In genomic region chr11:22850077-22850476, GRCm38 (mm10) we compare ENCODE assay signal across 15 mouse cellular contexts. TPM values are rescaled to one million over a fixed set of nuclear protein-coding genes. Genes with fewer than 3 reads are reported as not detected.
DNase-seq lines count a peak whose midpoint lies in the region; ATAC-seq lines count a peak whose summit lies in the region.
"Had no signal": no experiment of that assay in that cellular context is flagged by ENCODE, and none has a peak within 500 bp of the region (broad histone marks: within the 10 kb centered on the region; RNA-seq: fewer than 3 reads in every experiment).

No protein-coding gene starts in this region.

- no peak overlapping the region for H3K4me3 ChIP-seq in liver, embryonic 11.5 days (ENCODE audit: low read depth, low read length)
- H3K4me3 ChIP-seq in liver, embryonic 12.5 days: no peak overlapping the region
- H3K4me3 ChIP-seq: heart, embryonic 12.5 days; limb, embryonic 12.5 days had no signal

- DNase-seq in adrenal gland, postnatal 10 days: peak; percentile 38
- DNase-seq in adrenal gland, postnatal 4 days (ENCODE audit: low spot score in 2 of 2): no peak
- no peak for DNase-seq in liver, embryonic 11.5 days (ENCODE audit: low spot score)
- DNase-seq in kidney, adult 8-10 months: peak; percentile 58 to 66
- DNase-seq in ovary, adult 18-20 months (ENCODE audit: low spot score): no peak
- DNase-seq in left cerebral cortex, postnatal 36 days (ENCODE audit: low spot score in 2 of 2): no peak
- DNase-seq: cerebellum, postnatal 14 days; thymus, postnatal 4 days had no signal

- H3K9me3 ChIP-seq in liver, embryonic 11.5 days (ENCODE audit: control insufficient read depth, low read length): no peaks in the 10 kb centered on the region
- H3K9me3 ChIP-seq in liver, embryonic 12.5 days (replicated peaks): no peaks in the 10 kb centered on the region
- H3K9me3 ChIP-seq: heart, embryonic 12.5 days; limb, embryonic 12.5 days had no signal

- H3K36me3 ChIP-seq in liver, embryonic 11.5 days (ENCODE audit: control insufficient read depth, insufficient read depth, low read length): no peaks in the 10 kb centered on the region
- peaks cover 2% of the 10 kb centered on the region; the same call in 1 of the 2 replicates for H3K36me3 ChIP-seq in liver, embryonic 12.5 days
- H3K36me3 ChIP-seq: heart, embryonic 12.5 days; limb, embryonic 12.5 days had no signal

- no peak overlapping the region for H3K9ac ChIP-seq in liver, embryonic 11.5 days (ENCODE audit: low read depth, low read length)
- H3K9ac ChIP-seq in liver, embryonic 12.5 days: no peak overlapping the region
- H3K9ac ChIP-seq: heart, embryonic 12.5 days; limb, embryonic 12.5 days had no signal

- 61% methylated on average over 4 of the region's 4 CpGs for WGBS in liver, embryonic 11.5 days
- 52% methylated on average over 4 of the region's 4 CpGs for WGBS in liver, embryonic 12.5 days (ENCODE audit: insufficient replicate concordance)

- ATAC-seq in liver, embryonic 11.5 days (replicated peaks; ENCODE audit: low FRiP score): no peak
- ATAC-seq in liver, embryonic 12.5 days: no peak
- peak; percentile 53 for ATAC-seq in megakaryocyte, adult 5-6 weeks (ENCODE audit: poor library complexity, severe bottlenecking)
- ATAC-seq: intestine, postnatal 0 days; midbrain, embryonic 16.5 days; Patski had no signal

- H3K27ac ChIP-seq in liver, embryonic 11.5 days (ENCODE audit: low read depth, low read length): 0 out of 2 replicates have a peak overlapping the region, but pooled peaks have one; percentile 27
- no peak overlapping the region for H3K27ac ChIP-seq in liver, embryonic 12.5 days
- H3K27ac ChIP-seq: limb, embryonic 12.5 days had no signal

- intact Hi-C loops in left cerebral cortex, postnatal 36 days (cut with DNase I): loop anchor here (5.0 kb wide), 1 partner anchor 218 kb away; no protein-coding TSS in a partner anchor

- H3K4me2 ChIP-seq in liver, embryonic 11.5 days: no peak overlapping the region; the same call in 1 of the 2 replicates
- H3K4me2 ChIP-seq in liver, embryonic 12.5 days: no peak overlapping the region
- H3K4me2 ChIP-seq: heart, embryonic 12.5 days; limb, embryonic 12.5 days had no signal

- peaks cover 71% of the 10 kb centered on the region for H3K4me1 ChIP-seq in liver, embryonic 11.5 days (replicated peaks; ENCODE audit: control insufficient read depth, insufficient read depth, low read length)
- peaks cover 97% of the 10 kb centered on the region for H3K4me1 ChIP-seq in liver, embryonic 12.5 days

- no peaks in the 10 kb centered on the region for H3K27me3 ChIP-seq in liver, embryonic 11.5 days (replicated peaks; ENCODE audit: control insufficient read depth, insufficient read depth, low read length)
- no peaks in the 10 kb centered on the region for H3K27me3 ChIP-seq in liver, embryonic 12.5 days (replicated peaks)
- H3K27me3 ChIP-seq: heart, embryonic 12.5 days; limb, embryonic 12.5 days; Patski had no signal

RNA-seq across cellular contexts. Expression of gene B3gnt2, which starts 10.7 kb away (rescaled TPM):
- total RNA-seq in adrenal gland, postnatal 10 days (2021): 10 to 100 TPM; 30.1 to 36.3 TPM
- total RNA-seq in adrenal gland, postnatal 4 days (2021): 10 to 100 TPM; 52.7 to 60.0 TPM
- 3.9 and 6.6 TPM in 2 replicates for polyA plus RNA-seq in liver, embryonic 11.5 days (2014; fragmentation: Nextera tagmentation; extraction: Ambion mirVana)
- 4.8 and 5.5 TPM in 2 replicates for polyA plus RNA-seq in liver, embryonic 12.5 days (2016; fragmentation: Nextera tagmentation; extraction: Ambion mirVana)
- 8.3 and 13.0 TPM in 2 replicates for total RNA-seq in megakaryocyte, adult 5-6 weeks (2015)
- total RNA-seq in megakaryocyte, adult 5-6 weeks (2017): 20.8 and 28.9 TPM in 2 replicates
- 10 to 100 TPM; 14.1 to 15.9 TPM for total RNA-seq in left cerebral cortex, postnatal 36 days (2021)

Comparison
In these comparisons a context has a peak if more than half of its experiments do, and no peak if none do; other contexts are left out.
1. DNase-seq: peak in adrenal gland, postnatal 10 days (single experiment) and kidney, adult 8-10 months (2 of 2); none in adrenal gland, postnatal 4 days (0 of 2), liver, embryonic 11.5 days (single experiment), ovary, adult 18-20 months (single experiment) and left cerebral cortex, postnatal 36 days (0 of 2).